Comparison of ENCODE assay signal across 8 mouse cellular contexts in genomic region chr16:34372103-34372741, GRCm38 (mm10).
DNase-seq lines count a peak whose midpoint lies in the region; ATAC-seq and TF ChIP-seq lines count a peak whose summit lies in the region.

No protein-coding gene starts in this region.

- H3K9me3 ChIP-seq in heart, embryonic 12.5 days (replicated peaks) = no peaks in the 10 kb centered on the region
- H3K9me3 ChIP-seq in lung, embryonic 14.5 days (ENCODE audit: low read depth, low read length) = no peaks in the 10 kb centered on the region

- H3K27me3 ChIP-seq in heart, embryonic 12.5 days (replicated peaks) = no peaks in the 10 kb centered on the region
- no peaks in the 10 kb centered on the region for H3K27me3 ChIP-seq in lung, embryonic 14.5 days (ENCODE audit: insufficient read depth, low read length)

- no peak for ATAC-seq in heart, embryonic 12.5 days (ENCODE audit: insufficient number of reproducible peaks, low FRiP score)
- ATAC-seq in lung, embryonic 14.5 days (ENCODE audit: insufficient read depth) = peak; percentile 71

- TF ChIP-seq CTCF in lung, embryonic 14.5 days (IDR thresholded peaks at IDR 0.05; ENCODE audit: low read depth) = no peak

- H3K4me1 ChIP-seq in heart, embryonic 12.5 days (replicated peaks) = peaks cover 29% of the 10 kb centered on the region
- peaks cover 6% of the 10 kb centered on the region; the same call in 1 of the 2 replicates for H3K4me1 ChIP-seq in lung, embryonic 14.5 days (ENCODE audit: insufficient read depth)

- no peaks in the 10 kb centered on the region for H3K36me3 ChIP-seq in heart, embryonic 12.5 days
- no peaks in the 10 kb centered on the region for H3K36me3 ChIP-seq in lung, embryonic 14.5 days (ENCODE audit: insufficient read depth)

- H3K4me2 ChIP-seq in heart, embryonic 12.5 days = no peak overlapping the region
- no peak overlapping the region for H3K4me2 ChIP-seq in lung, embryonic 14.5 days

- 41% methylated on average over 15 of the region's 15 CpGs for WGBS in heart, embryonic 12.5 days
- 40% methylated on average over 15 of the region's 15 CpGs for WGBS in lung, embryonic 14.5 days

- H3K4me3 ChIP-seq in heart, embryonic 12.5 days = no peak overlapping the region
- H3K4me3 ChIP-seq in lung, embryonic 14.5 days (ENCODE audit: low read depth, low read length) = no peak overlapping the region

- H3K9ac ChIP-seq in heart, embryonic 12.5 days = no peak overlapping the region
- H3K9ac ChIP-seq in lung, embryonic 14.5 days = no peak overlapping the region

- H3K27ac ChIP-seq in heart, embryonic 12.5 days (ENCODE audit: poor library complexity, severe bottlenecking) = no peak overlapping the region
- no peak overlapping the region for H3K27ac ChIP-seq in lung, embryonic 14.5 days (ENCODE audit: low read depth)

- peak; percentile 74 to 87 for DNase-seq in heart, adult 18-20 months
- peak; percentile 76 for DNase-seq in MN1 (ENCODE audit: low spot score)
- DNase-seq in heart, adult 9 months (ENCODE audit: low spot score in 2 of 2) = peak; percentile 76 to 85
- DNase-seq in lung, embryonic 14.5 days = peak; percentile 60
- DNase-seq in cerebellum, postnatal 25 days = no peak
- no peak for DNase-seq in layer of hippocampus, adult 9-10 months (ENCODE audit: low spot score)
- no peak for DNase-seq in neural tube, embryonic 10.5 days (ENCODE audit: extremely low spot score, low spot score)

Comparison
In these comparisons a context has a peak if more than half of its experiments do, and no peak if none do; other contexts are left out.
1. DNase-seq: peak in heart, adult 18-20 months (2 of 2), MN1 (single experiment), heart, adult 9 months (2 of 2) and lung, embryonic 14.5 days (single experiment); none in cerebellum, postnatal 25 days (0 of 2), layer of hippocampus, adult 9-10 months (single experiment) and neural tube, embryonic 10.5 days (single experiment).